Comparison of ENCODE assay signal across 12 mouse cellular contexts in genomic region chr2:44474653-44475052, GRCm38 (mm10).
DNase-seq lines count a peak whose midpoint lies in the region; ATAC-seq lines count a peak whose summit lies in the region.
"Had no signal": no experiment of that assay in that cellular context is flagged by ENCODE, and none has a peak within 500 bp of the region (broad histone marks: within the 10 kb centered on the region; RNA-seq: fewer than 3 reads in every experiment).

No protein-coding gene starts in this region.

- 0% methylated on average over 3 of the region's 3 CpGs for WGBS in hindbrain, embryonic 12.5 days

- H3K4me3 ChIP-seq in hindbrain, embryonic 12.5 days: no peak overlapping the region
- H3K4me3 ChIP-seq: hindbrain, embryonic 15.5 days had no signal

- H3K4me2 ChIP-seq in hindbrain, embryonic 12.5 days (replicated peaks): no peak overlapping the region
- H3K4me2 ChIP-seq: hindbrain, embryonic 15.5 days had no signal

- peak; percentile 56 to 62 for DNase-seq in cerebellum, postnatal 10 days
- DNase-seq in cerebellum, adult 8-10 months: no peak
- DNase-seq in right cerebral cortex, postnatal 14 days: peak; percentile 7
- DNase-seq in right cerebral cortex, adult 2 months (ENCODE audit: low spot score in 2 of 2): no peak
- DNase-seq in retina, embryonic 14.5 days (ENCODE audit: low spot score): peak; percentile 58
- no peak for DNase-seq in gastrocnemius, adult 18-20 months (ENCODE audit: low spot score)
- no peak for DNase-seq in right cerebral cortex, postnatal 36 days (ENCODE audit: low spot score in 2 of 2)
- DNase-seq: cerebellum, adult 9-11 months; heart, adult 18-20 months had no signal

- no peaks in the 10 kb centered on the region for H3K9me3 ChIP-seq in hindbrain, embryonic 12.5 days (replicated peaks)
- H3K9me3 ChIP-seq: hindbrain, embryonic 15.5 days had no signal

- ATAC-seq in hindbrain, embryonic 12.5 days (ENCODE audit: low FRiP score): peak; percentile 61; the same call in 1 of the 2 replicates
- ATAC-seq: Patski had no signal

- H3K4me1 ChIP-seq in hindbrain, embryonic 12.5 days: peaks cover 3% of the 10 kb centered on the region; the same call in 1 of the 2 replicates
- H3K4me1 ChIP-seq: hindbrain, embryonic 15.5 days had no signal

- H3K27ac ChIP-seq in hindbrain, embryonic 12.5 days: no peak overlapping the region
- H3K27ac ChIP-seq: hindbrain, embryonic 15.5 days had no signal

- no peaks in the 10 kb centered on the region for H3K36me3 ChIP-seq in hindbrain, embryonic 12.5 days
- H3K36me3 ChIP-seq: hindbrain, embryonic 15.5 days had no signal

- no peak overlapping the region for H3K9ac ChIP-seq in hindbrain, embryonic 12.5 days
- H3K9ac ChIP-seq: hindbrain, embryonic 15.5 days had no signal

- no peaks in the 10 kb centered on the region for H3K27me3 ChIP-seq in hindbrain, embryonic 12.5 days
- H3K27me3 ChIP-seq: hindbrain, embryonic 15.5 days; Patski had no signal

Comparison
In these comparisons a context has a peak if more than half of its experiments do, and no peak if none do; other contexts are left out.
1. DNase-seq: peak in cerebellum, postnatal 10 days (2 of 2), right cerebral cortex, postnatal 14 days (single experiment) and retina, embryonic 14.5 days (single experiment); none in cerebellum, adult 8-10 months (single experiment), right cerebral cortex, adult 2 months (0 of 2), gastrocnemius, adult 18-20 months (single experiment) and right cerebral cortex, postnatal 36 days (0 of 2).